Mouse (Mus musculus) mesoderm, embryonic 11.5 days (tissue): ENCODE measurements around the gene Olfr93.
"Not testable (repeated sequence)": the region's sequence is repeated elsewhere in the genome, so short reads cannot be mapped to it uniquely, and the experiment has no call there.

ENCODE experiments used
- DNase-seq: peaks from one replicate; pipeline ENCODE4 v3.0.0-alpha.2; 2012; ENCODE audit warnings: low read depth, low spot score

Olfr93 gene

DNA sequence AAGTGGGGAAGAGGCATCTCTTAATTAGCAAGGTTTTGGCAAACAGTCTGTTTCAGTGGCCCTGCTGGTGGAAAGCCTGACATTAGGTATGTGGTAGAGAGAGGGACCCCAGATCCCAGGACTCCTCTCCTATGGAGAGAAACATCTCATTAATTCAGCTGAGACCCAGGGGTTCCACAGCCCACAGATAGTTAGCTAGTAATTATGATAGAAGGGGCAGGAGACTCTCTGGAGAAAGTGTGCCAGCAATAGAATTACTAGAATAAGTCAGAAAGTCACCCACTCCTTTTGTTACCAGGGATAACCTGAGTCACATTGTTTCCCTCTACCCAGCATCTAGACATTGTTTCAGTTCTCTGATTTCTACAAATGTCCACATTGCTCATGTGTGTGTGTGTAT, at the start of gene Olfr93:
Gene Olfr93, minus strand, starts transcription at position 101 of the 400 bp plus-strand sequence.
- DNase-seq = no peak

DNA sequence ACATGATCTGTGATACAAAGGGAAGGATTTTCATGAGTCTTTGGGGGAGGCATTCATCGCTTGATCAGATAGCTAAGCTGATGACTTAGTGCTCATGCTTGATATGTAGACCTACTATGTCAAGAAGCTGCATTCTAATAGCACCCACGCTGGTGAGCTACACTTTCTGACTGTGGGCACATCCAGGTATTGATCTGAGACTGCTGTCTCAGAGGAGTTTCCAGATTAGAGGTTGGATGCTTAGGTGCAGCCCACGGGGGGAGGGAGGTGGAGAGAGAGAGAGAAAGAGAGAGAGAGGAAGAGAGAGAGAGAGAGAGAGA, 42.6 kb upstream of the Olfr93 start:
- DNase-seq = no peak

DNA sequence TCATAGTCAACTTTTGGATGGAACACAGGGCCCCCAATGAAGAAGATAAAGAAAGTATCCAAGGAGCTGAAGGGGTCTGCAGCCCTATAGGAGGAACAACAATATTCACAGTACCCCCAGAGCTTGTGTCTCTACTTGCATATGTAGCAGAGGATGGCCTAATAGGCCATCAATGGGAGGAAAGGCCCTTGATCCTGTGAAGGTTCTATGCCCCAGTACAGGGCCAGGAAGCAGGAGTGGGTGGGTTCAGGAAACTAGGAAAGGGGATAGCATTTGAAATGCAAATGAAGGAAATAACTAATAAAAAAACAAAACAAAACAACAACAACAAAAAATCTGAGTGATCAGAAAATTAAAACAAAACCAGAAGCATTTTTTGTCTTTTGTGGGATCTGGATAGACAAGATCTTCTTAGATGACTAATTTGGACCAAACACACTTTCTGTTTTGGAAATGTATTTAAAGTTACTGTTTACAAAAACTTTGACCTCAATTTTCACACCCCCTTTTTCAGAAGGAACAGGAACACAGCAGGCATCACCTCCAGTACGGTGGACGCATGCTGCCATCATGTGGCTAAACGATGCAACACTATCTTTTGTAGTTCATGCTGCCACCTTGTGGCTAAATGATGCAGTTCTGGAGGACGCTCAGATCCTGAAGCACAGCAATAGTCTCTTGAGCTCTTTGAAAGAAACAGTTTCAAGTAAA, 42.1 kb upstream of the Olfr93 start:
- DNase-seq = peak; percentile 86

DNA sequence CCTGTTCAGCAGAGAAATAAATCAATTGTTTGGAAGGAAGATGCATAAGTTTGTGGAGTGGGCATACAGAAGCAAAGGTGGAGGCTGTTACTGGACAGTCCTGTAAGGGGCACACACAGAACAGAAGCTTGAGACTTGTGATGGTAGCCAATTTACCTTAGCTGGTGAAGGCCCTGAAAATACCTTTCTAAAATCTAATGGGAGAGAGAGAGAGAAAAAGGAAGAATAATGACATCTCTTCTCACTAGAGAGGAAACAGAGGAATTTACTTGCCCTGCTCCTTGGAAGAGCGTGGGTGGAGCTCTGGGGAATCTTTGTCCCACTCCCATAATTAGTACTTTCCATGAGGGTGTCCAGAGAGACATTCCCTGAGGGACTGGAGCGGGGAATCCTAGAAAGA, 39.6 kb upstream of the Olfr93 start, which contains the start of gene Olfr94:
Gene Olfr94, minus strand, starts transcription at position 101 of the 400 bp plus-strand sequence.
- DNase-seq = no peak

DNA sequence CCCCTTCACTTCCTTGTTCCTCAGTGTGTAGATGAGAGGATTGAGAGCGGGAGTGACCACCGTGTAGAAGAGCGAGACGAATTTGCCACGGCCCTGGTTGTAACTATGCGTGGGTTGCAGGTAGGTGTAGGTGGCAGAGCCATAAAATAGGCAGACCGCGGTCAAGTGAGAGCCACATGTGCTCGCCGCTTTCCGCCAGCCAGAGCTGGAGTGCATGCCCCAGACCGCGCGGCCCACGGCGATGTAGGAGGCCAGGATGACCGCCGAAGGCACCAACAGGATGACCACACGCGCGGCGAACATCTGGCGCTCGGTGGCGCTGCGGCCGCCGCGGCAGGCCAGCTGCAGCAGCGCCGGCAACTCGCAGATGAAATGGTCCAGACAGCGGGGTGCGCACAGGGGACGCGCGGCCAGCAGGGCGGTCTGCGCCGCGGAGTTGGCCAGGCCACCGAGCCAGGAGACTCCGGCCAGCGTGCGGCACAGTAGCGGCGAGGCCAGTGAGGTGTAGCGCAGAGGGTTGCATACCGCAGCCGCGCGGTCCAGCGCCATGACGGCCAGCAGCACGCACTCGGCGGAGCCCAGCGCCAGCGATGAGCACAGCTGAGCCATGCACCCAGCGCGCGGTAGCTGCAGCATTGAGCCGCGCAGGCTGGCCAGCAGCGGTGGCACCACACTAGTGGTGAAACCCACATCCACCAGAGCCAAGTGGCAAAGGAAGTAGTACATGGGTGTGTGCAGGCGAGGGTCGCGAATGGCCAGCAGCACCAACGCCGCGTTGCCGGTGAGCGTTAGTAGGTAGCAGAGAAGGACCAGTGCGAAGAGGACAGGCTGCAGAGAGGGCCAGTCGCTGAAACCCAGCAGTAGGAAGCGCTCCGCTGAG, 35.8 kb upstream of the Olfr93 start:
- DNase-seq = peak; percentile 63

DNA sequence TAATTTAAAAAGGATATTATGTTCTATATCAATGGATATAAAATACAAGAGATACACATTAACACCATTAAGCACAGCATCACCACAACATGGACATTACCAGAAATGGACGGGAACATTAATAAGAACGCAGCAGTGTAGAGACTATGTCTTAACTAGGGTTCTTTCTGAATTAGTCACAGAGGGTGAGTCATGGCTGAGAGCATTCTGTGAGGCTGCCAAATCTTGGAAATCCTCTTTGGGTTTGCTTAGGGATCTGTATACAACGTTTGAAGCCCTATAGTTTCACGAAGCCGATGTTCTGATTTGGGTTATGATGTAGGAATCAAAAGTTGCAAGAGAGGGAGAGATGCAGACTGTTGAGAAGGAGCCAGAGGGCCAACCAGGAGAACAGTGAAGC, 33.5 kb upstream of the Olfr93 start:
- no peak for DNase-seq

DNA sequence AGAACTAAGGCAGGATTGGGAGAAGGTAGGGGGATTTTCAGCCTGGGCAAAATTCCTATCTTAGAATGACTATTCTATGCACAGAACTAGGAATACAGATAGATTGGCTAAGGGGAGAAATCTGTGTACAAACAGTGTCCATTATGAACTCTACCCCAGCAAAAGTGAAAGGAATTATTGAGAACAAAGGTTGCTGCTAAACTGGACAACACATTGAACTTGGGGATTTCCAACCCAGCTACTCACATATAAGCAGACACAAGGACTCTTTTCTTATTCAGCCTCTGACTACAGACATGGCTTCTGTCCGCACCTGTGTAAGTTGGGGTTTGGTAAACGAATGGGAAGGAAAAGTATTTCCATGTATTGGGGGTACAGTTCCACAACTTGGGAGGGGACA, 32.4 kb upstream of the Olfr93 start, which contains the start of gene Ubd:
Gene Ubd, plus strand, starts transcription at position 237 of the 400 bp plus-strand sequence.
- DNase-seq = no peak

DNA sequence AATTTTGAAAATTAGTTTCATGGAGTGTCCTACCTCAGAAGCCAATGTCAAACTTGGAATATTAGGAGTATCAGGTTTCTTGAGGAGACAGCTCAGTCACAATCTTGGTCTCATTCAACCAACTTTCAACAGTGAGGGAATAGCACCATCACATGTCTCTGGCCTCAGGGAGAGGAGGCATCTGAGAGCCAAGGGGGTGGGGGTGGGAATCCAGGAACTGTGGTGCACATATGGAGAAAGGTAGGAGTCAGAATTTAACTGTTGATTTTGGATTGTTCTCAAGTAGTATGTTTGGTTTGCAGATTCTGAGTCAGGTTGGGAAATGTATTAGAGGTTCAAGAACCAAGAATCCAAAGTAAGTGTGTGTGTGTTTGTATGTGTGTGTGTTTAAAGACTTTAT, 31.7 kb upstream of the Olfr93 start:
- no peak for DNase-seq

DNA sequence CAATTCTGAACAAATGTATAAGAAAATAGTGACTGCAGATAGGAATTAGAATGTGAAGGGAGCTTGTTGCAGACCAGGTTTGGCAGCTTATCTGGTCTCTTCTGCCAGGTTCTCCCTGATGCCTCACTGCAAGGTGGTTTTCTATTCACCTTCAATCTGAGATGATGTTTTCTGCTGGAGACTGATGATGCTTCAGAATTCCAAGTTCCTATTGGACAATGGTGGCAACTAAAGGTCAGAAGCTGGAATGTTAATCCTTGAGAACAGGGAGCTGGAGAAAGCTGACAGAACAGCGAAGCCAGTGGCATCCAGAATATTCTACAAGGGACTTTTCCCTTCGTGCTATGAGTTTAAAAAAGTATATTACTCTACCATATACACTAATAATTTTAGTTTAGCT, 29.4 kb upstream of the Olfr93 start:
- peak; percentile 48 for DNase-seq

DNA sequence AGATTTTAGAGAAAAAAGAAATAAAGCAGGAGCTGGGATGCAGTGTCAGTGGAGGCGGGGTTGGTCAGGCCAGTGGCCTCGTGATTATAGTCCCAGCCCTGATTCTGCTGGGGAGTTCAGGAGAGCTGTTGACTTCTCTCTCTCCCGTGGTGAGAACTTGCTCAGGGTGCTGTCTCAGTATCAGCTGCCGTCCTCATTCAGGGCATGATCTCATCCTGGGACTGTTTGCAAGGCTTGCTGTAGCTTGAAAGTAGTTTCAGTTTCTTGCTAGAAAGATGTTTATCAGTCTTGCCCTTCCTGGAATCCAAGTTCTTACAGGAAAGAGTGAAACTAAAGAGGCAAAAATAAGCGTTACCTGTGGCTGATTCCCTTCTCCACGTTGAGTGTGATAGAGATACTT, 24.2 kb upstream of the Olfr93 start:
- DNase-seq = no peak

DNA sequence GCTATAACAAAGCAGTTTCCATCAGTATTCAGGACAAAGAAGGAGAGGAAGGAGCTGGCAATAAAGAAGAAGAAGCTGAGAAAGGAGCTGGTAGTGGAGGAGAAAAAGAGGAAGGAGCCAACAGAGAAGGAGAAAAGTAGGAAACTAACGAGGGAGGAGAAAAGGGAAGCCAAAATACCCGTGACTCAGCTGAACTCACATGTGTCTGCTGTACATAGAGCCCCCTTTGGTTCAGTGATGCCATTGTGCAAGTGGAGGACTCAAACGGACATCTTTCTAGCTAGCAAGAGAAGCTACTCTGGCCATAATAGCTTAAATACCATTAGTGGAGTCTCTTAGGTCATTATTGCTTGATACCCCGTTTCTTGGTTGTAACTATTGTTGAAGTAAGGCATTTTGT, 29.9 kb downstream of the Olfr93 start:
- not testable (repeated sequence) for DNase-seq

DNA sequence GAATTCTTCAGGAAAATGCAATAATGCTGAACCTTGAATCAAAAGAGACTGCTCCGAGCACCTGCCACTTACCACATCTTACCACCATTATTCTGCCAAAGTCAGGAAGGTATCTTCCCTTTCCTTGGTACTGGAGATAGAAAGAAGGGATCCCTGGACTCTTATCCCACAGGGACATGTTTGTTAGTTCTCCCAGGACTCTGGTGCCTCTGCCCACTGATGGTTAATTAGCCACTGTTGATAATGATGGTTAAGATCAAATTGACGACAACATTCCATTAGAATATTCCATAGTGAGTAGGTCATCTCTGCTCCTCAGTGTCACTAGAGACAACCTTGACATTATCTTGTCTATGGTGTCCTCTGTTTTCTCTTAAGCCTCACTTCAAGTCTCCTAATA, 41.3 kb downstream of the Olfr93 start, which contains the start of gene Olfr92:
Gene Olfr92, minus strand, starts transcription at position 101 of the 400 bp plus-strand sequence.
- DNase-seq = no peak

DNA sequence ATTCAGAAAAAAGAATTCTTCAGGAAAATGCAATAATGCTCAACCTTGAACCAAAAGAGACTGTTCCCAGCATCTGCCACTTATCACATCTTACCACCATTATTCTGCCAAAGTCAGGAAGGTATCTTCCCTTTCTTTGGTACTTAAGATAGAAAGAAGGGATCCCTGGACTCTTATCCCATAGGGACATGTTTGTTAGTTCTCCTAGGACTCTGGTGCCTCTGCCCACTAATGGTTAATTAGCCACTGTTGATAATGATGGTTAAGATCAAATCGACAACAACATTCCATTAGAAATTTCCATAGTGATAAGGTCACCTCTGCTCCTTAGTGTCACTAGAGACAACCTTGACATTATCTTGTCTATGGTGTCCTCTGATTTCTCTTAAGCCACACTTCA, 63.1 kb downstream of the Olfr93 start, which contains the start of gene Olfr91:
Gene Olfr91, minus strand, starts transcription at position 101 of the 400 bp plus-strand sequence.
- no peak for DNase-seq

DNA sequence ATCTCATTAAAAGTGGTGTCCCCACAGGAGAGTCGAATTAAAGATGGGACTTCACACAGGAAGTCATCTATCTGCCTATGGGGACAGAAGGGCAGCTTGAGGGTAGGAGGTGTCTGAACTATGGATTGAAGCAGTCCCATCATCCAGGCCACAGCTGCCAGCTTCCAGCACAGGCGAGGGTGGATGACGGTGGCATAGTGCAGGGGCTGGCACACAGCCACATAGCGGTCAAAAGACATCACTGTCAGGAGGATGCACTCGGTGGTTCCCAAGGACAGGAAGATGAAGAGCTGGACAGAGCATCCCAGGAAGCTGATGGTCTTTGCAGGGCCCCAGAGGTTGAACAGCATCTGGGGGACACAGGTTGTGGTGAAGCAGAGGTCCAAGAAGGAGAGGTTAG, 68.0 kb downstream of the Olfr93 start:
- DNase-seq = no peak

DNA sequence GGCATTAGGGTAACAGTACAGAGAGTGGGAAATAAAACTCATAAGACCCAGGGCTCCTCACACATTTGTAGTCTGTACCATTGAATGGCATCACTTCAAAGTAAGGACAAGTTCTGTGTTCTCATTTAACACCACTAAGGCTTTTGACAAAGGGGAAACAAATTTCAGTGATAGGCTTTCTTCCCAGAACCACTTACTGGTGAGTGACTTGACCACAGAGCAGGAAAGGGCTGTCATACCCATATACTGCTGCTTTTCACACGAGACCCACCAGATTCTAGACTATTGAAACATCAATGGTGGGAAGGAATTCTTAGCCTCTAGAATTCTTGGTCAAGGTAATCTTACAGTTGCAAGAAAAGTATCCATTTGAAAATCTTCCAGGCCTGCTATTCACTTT, 69.1 kb downstream of the Olfr93 start:
- DNase-seq = no peak
